Mouse (Mus musculus) layer of hippocampus, adult 18-20 months (tissue): ENCODE data around the gene Neu3. TPM values are rescaled to one million over a fixed set of nuclear protein-coding genes. Genes with fewer than 3 reads are reported as not detected.

Source experiments
- DNase-seq, 2 experiments: peaks; one replicate each; pipeline ENCODE4 v3.0.0; 2022; ENCODE audit warnings: low spot score in 2 of 2
- total RNA-seq, 2 experiments: library from RNA; stranded (reverse); gene quantifications; 2 replicates each; pipeline ENCODE4 v1.2.3; 2021

Neu3 gene
- total RNA-seq, 2 experiments from 2014 or later: 2.7 to 2.8 TPM

DNA sequence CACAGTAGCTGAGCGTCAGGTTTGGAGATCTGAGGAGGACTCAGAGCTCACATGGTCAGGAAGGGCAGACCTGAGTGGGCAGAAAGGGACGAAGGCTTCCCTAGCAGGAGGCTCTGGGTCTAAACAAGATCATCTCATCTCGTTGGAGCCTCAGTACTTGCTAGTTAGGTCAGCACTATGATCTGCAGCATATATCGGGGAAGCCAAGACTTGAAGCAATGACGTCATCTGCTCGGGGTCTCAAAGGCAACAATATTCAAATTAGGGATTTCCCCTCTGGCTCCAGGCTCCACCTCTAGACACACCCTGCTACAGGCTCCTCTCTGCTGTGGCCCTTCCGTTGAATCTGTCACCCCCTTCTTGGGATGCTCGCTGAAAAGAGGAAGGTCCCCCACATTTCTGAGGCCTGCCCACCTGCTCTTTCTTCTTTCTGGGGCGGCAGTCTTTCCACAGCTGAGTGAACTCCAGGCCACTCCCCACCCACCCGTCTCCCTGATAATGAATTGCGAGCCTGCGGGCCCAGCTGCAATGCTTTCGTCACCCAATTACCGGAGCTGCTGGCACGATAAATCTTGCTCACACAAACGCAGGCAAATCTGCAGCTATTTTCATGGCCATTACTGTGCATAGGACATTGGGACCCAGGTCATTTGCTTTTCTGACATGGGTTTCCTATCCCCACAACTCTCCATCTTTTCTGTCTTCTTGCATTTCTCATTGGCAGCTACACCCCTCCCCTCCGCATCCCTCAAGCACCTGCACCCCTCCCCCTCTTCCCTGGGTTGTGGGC, 32.8 kb downstream of the Neu3 start:
- DNase-seq: no peak

DNA sequence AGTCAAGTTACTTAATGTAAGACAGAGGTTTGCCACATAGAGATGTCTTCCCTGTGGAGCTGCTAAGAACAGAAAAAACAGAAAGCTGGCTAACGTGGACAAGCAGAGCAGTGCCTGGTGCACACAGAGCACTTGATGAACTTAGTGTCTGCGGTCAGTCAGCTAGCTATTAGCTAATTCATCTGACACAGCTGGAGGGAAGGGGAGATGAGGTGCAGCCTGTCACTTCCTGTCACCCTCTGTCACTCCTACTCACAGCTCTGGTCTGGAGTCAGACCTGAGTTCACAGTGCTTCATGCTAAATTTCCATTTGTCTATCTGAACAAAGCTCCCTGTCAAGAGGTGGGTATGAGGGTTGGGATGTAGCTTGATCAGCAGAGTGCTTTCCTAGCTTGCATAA, 34.1 kb downstream of the Neu3 start:
- DNase-seq: no peak

DNA sequence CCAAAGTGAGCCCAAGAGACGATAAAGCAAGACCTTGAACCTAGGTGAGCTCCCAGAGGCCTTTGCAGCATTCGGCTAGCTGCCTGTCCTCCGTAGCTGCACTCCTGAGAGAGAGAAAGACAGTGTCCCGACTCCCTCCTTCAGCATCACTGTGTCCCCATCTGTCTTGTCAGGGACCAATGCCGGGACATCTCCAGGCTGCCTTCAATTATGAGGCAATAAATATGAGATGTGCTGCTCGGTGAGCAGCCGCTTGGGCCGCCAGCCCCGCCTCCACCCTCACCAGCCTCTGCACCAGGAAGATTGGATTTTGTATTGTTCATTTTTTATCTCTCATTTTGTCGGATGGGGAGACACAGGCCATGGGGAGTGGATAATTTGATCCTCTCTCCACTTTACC, 37.4 kb downstream of the Neu3 start:
- no peak for DNase-seq

DNA sequence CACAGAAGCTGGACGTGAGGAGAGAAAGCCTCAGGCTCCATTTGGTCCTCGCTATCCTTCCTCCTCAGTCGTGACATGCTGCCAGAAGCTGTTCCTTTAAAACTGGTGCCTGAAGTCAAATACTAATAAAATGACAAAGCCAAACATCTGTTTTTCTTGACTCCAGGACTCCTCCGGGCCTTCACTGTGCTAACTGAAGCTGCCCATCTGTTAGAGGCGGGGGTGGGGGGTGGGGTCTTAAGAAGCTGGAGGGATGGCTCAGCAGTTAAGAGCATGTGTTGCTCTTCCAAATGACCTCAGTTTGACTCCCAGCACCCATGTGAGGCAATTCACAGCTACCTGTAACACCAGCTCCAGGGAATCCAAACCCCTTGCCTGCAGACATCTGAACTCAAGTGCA, 39.7 kb downstream of the Neu3 start:
- DNase-seq: no peak

DNA sequence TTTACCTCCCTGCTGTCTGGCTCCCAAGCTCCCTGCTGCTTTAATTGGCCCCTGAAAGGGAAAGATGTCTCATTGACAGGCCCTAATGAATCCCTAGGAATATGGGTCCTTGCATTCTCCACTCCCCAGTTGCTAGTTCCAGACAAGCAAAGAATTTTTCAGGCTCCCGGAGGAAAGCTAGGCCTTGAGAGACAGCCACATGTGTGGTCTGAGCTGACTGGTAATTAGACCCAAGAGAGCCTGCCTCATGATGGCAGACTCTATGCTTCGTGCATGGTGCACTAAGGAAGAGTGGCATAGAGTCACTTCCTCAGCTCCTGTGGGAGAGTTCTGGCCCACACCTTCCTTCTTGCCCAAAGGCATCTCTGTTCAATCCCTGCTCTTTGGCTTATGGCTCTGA, 40.3 kb downstream of the Neu3 start:
- no peak for DNase-seq

DNA sequence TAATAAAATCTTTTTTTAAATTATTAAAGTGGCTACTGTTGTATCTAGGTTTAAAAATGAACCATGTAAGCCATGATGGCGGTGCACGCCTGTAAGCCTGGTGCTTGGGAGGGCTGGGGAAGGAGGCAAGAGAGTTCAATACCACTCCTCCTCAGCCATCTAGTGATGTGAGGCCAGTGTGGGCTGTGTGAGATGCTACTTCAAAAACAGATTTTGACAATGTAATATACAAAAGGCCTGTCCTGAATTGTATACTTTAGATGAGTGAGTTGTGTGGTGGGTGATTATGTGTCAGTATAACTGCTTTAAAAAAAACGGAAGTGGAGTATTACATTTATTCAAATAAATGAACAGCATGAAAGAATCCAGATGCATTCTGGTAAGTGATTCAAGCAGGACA, 41.4 kb downstream of the Neu3 start:
- no peak for DNase-seq

DNA sequence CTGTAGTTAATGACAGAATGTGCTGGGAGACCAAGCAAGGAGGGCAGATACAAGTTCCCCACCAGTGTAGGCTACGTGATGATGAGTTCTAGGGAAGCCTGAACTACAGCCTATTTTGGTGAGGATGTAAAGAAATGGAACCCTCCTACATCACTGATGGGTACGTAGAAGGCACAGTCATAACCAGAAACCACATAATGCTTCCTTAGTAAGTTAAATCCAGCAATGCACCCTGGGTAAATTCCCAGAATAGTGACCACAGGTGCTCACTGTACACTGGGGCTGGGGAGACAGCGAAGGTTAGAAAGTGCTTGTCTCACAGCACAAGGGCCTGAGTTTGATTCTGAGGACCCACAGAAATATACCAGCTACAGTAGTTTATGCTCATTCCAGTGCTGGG, 42.7 kb downstream of the Neu3 start:
- no peak for DNase-seq

DNA sequence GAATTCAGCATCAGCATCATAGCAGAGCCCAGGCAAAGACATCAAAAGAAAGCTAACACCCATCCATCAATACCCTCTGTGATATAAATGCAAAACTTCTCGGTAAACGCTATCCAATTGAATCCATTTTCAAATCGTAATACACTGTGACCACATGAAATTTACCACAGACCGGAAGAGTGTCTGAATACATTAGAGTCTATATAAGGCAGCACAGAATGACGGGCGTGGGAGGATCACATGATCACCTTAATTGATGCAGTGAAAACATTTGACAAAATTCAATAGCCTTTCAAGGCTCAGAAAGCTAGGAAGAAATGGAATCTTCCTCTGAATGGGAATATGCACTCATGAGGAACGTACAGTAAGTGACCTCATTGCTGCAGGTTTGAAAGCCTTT, 44.8 kb downstream of the Neu3 start:
- no peak for DNase-seq

DNA sequence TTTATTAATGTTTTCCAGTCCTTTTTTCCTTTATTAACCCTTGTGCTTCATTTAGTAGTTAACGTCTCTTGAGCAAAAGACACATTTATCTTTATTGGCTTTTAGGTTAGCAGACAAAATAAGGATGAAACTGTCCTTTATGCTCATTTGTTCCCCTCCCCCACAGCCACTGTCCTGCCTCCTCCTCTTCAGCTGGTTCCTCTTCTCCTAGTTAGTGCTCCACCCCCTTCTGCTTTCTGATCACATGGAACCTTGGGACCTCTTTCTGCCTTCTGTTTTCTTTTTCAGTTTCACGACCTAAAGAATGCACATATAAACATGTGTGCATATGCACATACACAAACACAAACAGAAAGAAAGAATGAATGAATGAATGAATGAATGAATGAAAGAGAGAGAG, 46.3 kb downstream of the Neu3 start:
- DNase-seq: no peak

DNA sequence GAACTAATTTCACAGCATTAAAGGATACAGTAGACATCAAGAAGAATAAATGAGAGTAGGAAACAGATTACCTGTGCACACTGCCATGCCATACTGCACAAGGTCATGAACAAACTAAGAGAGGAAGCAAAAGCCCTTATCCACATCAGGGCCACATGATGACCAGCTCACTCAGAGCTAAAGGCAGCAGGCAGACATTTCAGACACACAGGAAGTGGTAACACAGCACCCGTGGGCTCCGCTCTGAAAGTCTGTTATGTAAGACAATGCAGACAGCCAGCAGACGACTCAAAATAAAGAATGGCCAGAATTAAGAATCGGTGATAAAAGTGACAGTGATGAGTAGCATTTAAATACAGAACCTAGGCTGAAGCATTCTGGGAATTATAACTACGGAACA, 46.8 kb downstream of the Neu3 start:
- DNase-seq: no peak

DNA sequence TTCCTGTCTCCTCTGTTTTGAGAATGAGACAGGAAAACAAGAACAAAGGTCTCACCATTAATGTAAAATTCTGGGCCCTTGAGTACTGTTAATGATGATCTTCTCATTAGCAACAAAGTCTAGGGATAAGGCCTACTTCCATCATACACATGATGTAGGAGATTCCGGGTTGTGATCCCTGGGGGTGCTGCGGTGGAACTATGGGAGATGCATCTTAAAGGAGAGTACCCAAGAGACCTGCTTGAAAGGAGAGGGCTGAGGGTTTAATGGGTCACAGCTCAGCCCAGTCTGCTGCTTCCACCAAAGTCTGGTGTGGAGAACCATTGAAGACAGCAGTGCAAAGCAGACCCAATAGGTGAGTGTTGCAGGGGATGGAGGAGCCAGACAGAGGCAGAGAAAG, 65.0 kb downstream of the Neu3 start, which contains the start of gene Olfr521:
TSS of gene Olfr521 (plus strand) at position 301 of the 400 bp plus-strand sequence.
- no peak for DNase-seq

Other genes starting within 250 kb of the Neu3 start
- 1 to 10 TPM; 5.5 to 6.3 TPM for gene Tpbgl, start 201.3 kb downstream of the Neu3 start, total RNA-seq
- gene Slco2b1, start 117.1 kb downstream of the Neu3 start, total RNA-seq: 10 to 100 TPM; 11.9 to 12.2 TPM
- not detected for gene Olfr520, start 98.1 kb downstream of the Neu3 start, total RNA-seq
- not detected for gene Olfr521, start 64.9 kb downstream of the Neu3 start, total RNA-seq
- 1 to 10 TPM; 1.2 TPM for gene Xrra1, start 30.7 kb upstream of the Neu3 start, total RNA-seq
- 10 to 100 TPM; 97.3 to 99.4 TPM for gene Spcs2, start 35.0 kb upstream of the Neu3 start, total RNA-seq
- gene Rnf169, start 152.0 kb upstream of the Neu3 start, total RNA-seq: 10 to 100 TPM; 26.6 to 28.4 TPM
- gene Chrdl2, start 177.8 kb upstream of the Neu3 start, total RNA-seq: not detected